Mouse (Mus musculus): ENCODE measurements around the gene Nwd2.

Nwd2 gene

GRCm38 (mm10) chr5:63828380-63829185, 179.7 kb downstream of the Nwd2 start:
- no peak for DNase-seq (ENCODE audit: low read depth)

- no peak for DNase-seq (ENCODE audit: low read depth)
These were observed 182.2 kb downstream of the Nwd2 start for GRCm38 (mm10) chr5:63831054-63831453.

GRCm38 (mm10) chr5:63833955-63834354, 185.1 kb downstream of the Nwd2 start:
- no peak for DNase-seq (ENCODE audit: low read depth)

GRCm38 (mm10) chr5:63834435-63834834, 185.5 kb downstream of the Nwd2 start:
- no peak for DNase-seq (ENCODE audit: low read depth)

GRCm38 (mm10) chr5:63837115-63837514, 188.2 kb downstream of the Nwd2 start:
- DNase-seq (ENCODE audit: low read depth): no peak

GRCm38 (mm10) chr5:63837851-63838250, 188.9 kb downstream of the Nwd2 start:
- no peak for DNase-seq (ENCODE audit: low read depth)

- no peak for DNase-seq (ENCODE audit: low read depth)
These were observed 191.0 kb downstream of the Nwd2 start for GRCm38 (mm10) chr5:63839801-63840416.

- DNase-seq (ENCODE audit: low read depth): no peak
These were observed 198.2 kb downstream of the Nwd2 start for GRCm38 (mm10) chr5:63847080-63847479.

GRCm38 (mm10) chr5:63847541-63848226, 198.8 kb downstream of the Nwd2 start:
- DNase-seq (ENCODE audit: low read depth): no peak

- DNase-seq (ENCODE audit: low read depth): no peak
These were observed 210.0 kb downstream of the Nwd2 start for GRCm38 (mm10) chr5:63858901-63859300.
